Mouse (Mus musculus): ENCODE data around the gene Efhd2.

The Efhd2 gene

DNA sequence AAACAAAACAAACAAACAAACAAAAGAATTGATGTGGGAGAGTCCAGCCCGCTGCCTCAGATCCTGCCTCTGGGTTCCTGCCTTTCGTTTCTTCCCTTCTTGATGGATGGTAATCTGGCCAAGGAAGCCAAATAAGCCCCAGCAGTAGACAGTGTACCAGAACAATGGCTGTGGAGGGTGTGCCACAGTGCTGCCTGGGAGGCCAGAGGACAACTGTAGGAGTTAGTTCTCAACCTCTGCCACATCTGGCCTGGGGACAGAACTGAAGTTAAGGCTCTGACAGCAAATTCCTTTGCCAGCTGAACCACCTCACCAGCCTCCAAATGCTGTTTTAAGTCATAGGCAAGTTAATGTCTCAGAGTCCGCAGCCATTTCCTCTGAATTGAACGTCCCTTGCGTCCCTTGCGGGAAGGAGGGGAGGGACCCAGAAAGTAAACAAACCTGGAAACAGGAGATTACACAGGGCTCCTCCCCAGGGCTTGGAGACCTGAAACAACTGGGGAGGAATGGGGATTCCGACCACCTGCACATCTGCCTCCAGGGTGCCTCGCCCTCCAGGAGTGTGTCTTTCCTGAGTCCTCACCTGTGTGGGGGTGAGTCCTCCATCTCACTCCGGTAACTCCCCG, 6.7 kb upstream of the Efhd2 start:
- no peak for DNase-seq (ENCODE audit: inconsistent age in 2 of 2, low spot score in 1 of 2)

DNA sequence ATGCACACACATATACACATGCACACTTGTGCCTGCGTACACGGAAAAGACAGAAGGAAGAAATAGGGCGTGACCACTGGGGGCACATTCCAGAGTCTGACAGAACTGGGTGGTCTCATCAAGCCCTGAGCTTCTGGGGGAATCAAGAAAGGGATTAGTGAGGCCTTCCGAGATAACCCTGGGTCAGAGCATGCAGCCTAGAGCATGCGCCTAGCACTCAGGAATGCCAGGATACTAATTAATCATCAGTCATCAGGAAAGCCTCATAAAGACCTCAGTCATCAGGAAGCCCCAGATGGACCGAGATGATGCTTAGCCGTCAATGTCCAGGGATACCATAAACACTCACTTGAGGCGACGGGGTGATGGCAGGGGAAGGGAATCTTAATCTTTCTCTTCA, 5.2 kb upstream of the Efhd2 start:
- no peak for DNase-seq (ENCODE audit: inconsistent age in 2 of 2, low spot score in 1 of 2)

DNA sequence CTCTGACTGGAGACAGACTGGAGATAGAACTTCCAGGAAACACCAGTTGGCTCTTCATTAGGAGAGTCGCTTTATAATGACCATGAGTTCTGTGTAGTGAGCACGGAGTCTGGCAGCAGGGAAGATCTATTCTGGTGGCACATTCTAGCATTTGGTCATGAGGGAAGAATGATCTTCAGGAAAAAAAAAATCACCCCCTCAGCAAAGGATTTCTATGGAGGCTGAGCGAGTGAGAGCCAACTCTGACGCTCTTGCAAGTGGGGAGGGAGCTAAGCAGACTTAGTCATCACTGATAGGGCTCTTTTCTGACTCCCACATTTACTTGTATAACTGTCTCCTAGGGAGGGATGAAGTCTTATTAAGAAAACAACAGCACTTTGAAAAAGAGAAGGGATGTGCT, 4.4 kb upstream of the Efhd2 start:
- no peak for DNase-seq (ENCODE audit: inconsistent age in 2 of 2, low spot score in 1 of 2)

GRCm38 (mm10) chr4:141878621-141879020, 3.9 kb upstream of the Efhd2 start:
- no peak for DNase-seq (ENCODE audit: inconsistent age in 2 of 2, low spot score in 1 of 2)

- no peak for DNase-seq (ENCODE audit: inconsistent age in 2 of 2, low spot score in 1 of 2)
Measured at GRCm38 (mm10) chr4:141875481-141876108, 875 bp upstream of the Efhd2 start.

DNA sequence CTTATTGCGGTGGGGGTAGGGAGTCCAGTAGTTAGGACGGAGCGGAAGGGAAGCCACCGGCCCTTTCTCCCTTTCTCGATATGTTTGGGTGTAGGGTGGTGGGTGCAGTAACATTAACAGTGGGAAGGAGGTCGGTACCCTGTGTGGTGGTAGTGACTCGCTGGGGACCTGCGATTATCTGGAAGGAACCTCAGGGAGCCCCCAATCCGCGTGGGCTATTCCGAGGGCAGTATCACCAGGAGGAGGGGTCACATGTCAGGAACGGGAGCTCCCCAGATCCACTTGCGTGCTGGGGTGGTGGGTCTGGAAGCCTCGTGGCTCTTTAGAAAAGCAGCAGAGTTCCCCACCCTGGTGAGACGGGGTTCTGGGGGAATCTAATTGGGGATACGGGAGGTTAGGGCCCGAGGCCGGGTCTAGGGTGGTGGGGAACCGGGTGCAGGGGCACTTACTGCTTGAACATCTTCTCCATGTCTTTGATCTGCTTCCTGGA, 564 bp downstream of the Efhd2 start:
- no peak for DNase-seq (ENCODE audit: inconsistent age in 2 of 2, low spot score in 1 of 2)

- peak in 1 of 2 experiments; percentile 54 for DNase-seq (ENCODE audit: inconsistent age in 2 of 2, low spot score in 1 of 2)
Measured at GRCm38 (mm10) chr4:141872977-141873376, 1.7 kb downstream of the Efhd2 start.

DNA sequence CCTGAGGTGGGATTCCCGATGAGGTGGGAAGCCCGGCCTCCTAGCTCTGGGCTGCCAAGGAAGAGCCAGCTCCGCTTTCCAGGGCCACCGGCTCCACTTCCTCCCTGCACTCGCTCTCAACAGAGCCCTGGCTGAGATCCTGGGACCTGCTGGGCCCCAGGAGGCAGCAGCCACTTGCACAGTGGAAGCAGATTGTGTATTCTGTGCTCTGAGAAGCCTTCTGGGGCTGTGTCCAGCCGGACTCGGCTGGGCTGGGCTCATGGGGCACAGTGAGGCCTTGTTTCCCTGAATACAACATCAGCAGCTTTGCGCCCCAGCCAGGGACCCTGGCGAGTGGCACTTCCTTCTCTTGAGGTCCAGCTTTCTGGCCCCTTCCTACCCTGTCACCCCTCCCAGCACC, 2.8 kb downstream of the Efhd2 start:
- DNase-seq (ENCODE audit: inconsistent age in 2 of 2, low spot score in 1 of 2) = peak in 1 of 2 experiments; percentile 38

DNA sequence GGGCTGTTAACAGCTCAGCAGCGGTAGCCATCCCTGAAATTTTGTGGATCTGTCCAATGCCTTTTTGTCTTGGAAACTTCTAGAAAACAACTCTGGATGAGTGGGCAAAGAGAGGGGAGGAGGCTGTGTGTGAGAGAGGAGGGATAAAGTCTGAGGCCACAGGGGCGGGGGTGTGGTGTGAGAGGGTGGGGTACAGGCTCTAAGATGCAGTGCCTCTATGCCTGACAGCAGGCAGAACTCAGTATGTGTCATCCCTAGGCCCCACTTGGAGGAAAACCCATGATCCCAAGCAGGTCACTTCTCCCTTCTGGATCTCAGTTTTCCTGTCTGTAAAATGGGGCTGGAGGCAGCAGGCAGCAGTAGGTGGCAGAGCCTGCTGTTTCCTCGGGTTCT, 3.4 kb downstream of the Efhd2 start:
- peak in 1 of 2 experiments; percentile 31 for DNase-seq (ENCODE audit: inconsistent age in 2 of 2, low spot score in 1 of 2)

DNA sequence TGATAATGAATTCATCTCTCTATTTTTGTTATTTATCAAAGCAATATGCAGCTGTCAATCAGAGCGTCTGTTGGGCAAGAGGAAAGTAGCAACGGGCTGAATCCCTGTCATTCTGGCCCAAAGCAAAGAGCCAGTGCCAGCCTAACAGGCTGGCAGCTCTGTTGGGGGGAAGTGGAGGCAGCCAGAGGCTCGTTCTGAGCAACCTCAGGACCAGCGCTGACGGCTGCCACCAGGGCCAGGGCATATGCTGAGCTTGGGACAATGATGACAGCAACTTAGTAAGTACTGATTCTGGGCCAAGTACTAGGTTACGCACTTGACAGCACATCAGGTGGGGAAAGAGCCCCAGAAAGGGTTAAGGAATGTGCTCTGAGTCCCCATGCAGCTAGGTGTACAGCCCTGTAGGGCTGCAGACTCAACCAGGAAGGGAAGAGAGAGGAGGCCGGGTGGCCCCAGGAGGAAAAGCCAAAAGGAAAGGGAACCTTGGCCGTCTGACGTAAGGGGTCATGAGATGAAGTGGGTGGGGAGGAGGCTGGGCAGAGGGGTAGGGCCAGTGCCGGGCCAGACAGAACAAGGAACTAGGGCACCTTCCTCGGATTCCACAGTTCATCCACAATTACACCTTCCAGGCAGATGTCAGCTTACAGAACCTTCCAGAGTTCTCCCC, 3.9 kb downstream of the Efhd2 start:
- peak in 1 of 2 experiments; percentile 60 for DNase-seq (ENCODE audit: inconsistent age in 2 of 2, low spot score in 1 of 2)

- peak in 1 of 2 experiments; percentile 78 for DNase-seq (ENCODE audit: inconsistent age in 2 of 2, low spot score in 1 of 2)
Measured at GRCm38 (mm10) chr4:141869436-141870215, 5.1 kb downstream of the Efhd2 start.

- DNase-seq (ENCODE audit: inconsistent age in 2 of 2, low spot score in 1 of 2) = no peak
Measured at GRCm38 (mm10) chr4:141868051-141868450, 6.7 kb downstream of the Efhd2 start.

GRCm38 (mm10) chr4:141867498-141867897, 7.2 kb downstream of the Efhd2 start:
- DNase-seq (ENCODE audit: inconsistent age in 2 of 2, low spot score in 1 of 2) = peak; percentile 67 to 73

DNA sequence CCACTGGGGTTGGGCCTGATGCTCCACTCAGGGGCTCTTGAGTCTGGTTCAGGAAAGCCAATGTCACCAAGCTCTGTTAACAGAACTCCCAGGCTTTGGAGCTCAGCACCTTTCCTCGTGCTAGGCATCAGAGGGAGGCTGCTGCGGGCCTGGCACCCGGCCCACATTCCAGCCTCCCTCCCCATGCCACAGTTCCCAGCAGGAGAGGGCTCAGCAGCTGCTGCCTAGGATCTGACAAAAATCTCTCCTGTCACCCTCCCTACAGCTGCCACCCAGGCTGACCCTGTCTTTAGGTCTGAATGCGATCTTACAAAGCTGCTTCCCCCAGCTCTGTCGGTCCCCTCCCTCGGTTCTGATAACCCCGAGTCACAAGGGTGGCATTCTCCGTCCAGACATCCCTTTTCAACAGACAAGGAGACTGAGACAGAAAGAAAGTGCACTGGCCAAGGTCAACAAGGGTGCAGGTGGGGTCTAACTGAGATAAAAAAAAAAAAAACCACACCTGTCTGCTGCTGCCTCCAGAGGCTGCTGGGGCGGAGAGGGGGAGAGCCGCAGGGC, 7.7 kb downstream of the Efhd2 start:
- peak in 1 of 2 experiments; percentile 67 for DNase-seq (ENCODE audit: inconsistent age in 2 of 2, low spot score in 1 of 2)

- peak in 1 of 2 experiments; percentile 50 for DNase-seq (ENCODE audit: inconsistent age in 2 of 2, low spot score in 1 of 2)
Measured at GRCm38 (mm10) chr4:141865600-141865999, 9.1 kb downstream of the Efhd2 start.

- DNase-seq (ENCODE audit: inconsistent age in 2 of 2, low spot score in 1 of 2) = peak in 1 of 2 experiments; percentile 26
Measured at GRCm38 (mm10) chr4:141865006-141865405, 9.7 kb downstream of the Efhd2 start.

GRCm38 (mm10) chr4:141864506-141864905, 10.2 kb downstream of the Efhd2 start:
- no peak for DNase-seq (ENCODE audit: inconsistent age in 2 of 2, low spot score in 1 of 2)

- DNase-seq (ENCODE audit: inconsistent age in 2 of 2, low spot score in 1 of 2) = no peak
Measured at GRCm38 (mm10) chr4:141863726-141864280, 10.9 kb downstream of the Efhd2 start.

DNA sequence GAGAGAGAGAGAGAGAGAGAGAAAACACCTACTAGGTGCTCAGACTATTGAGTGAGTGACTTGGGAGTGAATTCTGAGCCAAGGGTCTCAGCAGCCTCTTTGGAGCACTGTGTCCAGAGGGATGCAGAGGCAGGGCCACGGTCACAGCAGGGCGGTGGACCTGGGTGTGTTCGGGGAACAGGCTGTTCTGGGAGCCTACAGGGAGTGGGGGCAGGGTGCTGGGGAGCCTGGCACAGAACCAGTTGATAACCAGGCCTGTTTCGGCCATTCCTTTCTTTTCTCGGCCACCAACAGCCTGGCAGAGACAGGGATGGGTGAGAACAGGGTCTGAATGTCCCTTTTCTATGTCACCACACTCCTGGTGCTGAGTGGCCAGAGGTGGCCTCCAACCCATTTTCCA, 11.9 kb downstream of the Efhd2 start:
- DNase-seq (ENCODE audit: inconsistent age in 2 of 2, low spot score in 1 of 2) = no peak

DNA sequence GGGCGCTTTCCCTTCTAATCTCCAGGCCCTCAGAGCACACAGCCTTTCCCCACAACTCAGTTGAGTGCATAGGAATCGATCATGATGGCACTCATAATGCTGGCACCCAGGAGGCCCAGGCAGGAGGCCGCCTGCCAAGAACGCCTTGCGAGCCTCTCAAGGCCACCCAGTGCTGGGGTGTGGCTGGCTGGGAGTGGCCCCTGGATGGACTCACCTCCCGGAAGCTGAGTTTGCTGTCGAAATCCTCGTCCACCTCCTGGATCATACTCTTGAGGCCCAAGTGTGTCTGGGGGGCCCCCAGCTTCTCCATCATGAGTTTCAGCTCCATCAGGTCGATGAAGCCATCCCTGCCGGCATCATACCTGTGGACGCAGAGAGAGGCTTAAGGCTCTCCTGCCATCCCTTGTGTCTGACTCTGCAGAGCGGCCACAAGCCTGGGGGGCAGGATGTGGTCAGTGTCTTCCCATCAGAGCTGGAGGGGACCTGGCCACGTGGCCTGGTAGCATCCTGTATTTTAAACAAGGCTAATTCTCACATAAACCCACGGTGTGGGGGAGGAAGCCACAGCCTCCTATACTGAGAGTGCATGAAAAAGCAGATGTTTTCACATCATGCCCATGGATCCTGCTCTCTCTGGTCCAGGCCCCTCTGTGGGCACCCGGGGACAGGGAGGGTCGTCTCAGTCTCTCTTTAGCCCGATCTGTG, 13.0 kb downstream of the Efhd2 start:
- DNase-seq (ENCODE audit: inconsistent age in 2 of 2, low spot score in 1 of 2) = peak; percentile 51 to 66
